Mouse (Mus musculus): ENCODE data around the gene Cers3. TPM values are rescaled to one million over a fixed set of nuclear protein-coding genes. Genes with fewer than 3 reads are reported as not detected.

Gene Cers3
- polyA plus RNA-seq, 1 experiment from 2014 or later = 0.15 TPM

- H3K4me1 ChIP-seq (replicated peaks; ENCODE audit: control insufficient read depth, insufficient read depth, low read length) = no peaks in the 10 kb centered on the region
- DNase-seq (ENCODE audit: low spot score) (no peak), ATAC-seq (ENCODE audit: low FRiP score) (no peak)
- H3K36me3 ChIP-seq (replicated peaks; ENCODE audit: control insufficient read depth, insufficient read depth) = no peaks in the 10 kb centered on the region
- WGBS = 72% methylated on average over 9 of the region's 9 CpGs
- no peaks in the 10 kb centered on the region for H3K27me3 ChIP-seq (ENCODE audit: control insufficient read depth, insufficient read depth, low read length)
- H3K4me3 ChIP-seq (replicated peaks; ENCODE audit: low read length) = no peak overlapping the region
- no peak overlapping the region for H3K27ac ChIP-seq
- H3K4me2 ChIP-seq (replicated peaks) = no peak overlapping the region
- H3K9ac ChIP-seq = no peak overlapping the region
- H3K9me3 ChIP-seq (ENCODE audit: control insufficient read depth, low read length) = no peaks in the 10 kb centered on the region
These were observed 69.4 kb downstream of the Cers3 start for GRCm38 (mm10) chr7:66812737-66813136.

GRCm38 (mm10) chr7:66813172-66813571 lies 69.9 kb downstream of the Cers3 start:
- DNase-seq (ENCODE audit: low spot score) = no peak
- no peak overlapping the region for H3K4me3 ChIP-seq (replicated peaks; ENCODE audit: low read length)
- no peak overlapping the region for H3K9ac ChIP-seq
- H3K27ac ChIP-seq = no peak overlapping the region
- no peak overlapping the region for H3K4me2 ChIP-seq (replicated peaks)
- no peak for ATAC-seq (ENCODE audit: low FRiP score)
- H3K4me1 ChIP-seq (replicated peaks; ENCODE audit: control insufficient read depth, insufficient read depth, low read length) = no peaks in the 10 kb centered on the region
- no peaks in the 10 kb centered on the region for H3K9me3 ChIP-seq (ENCODE audit: control insufficient read depth, low read length)
- no peaks in the 10 kb centered on the region for H3K27me3 ChIP-seq (ENCODE audit: control insufficient read depth, insufficient read depth, low read length)
- H3K36me3 ChIP-seq (replicated peaks; ENCODE audit: control insufficient read depth, insufficient read depth) = no peaks in the 10 kb centered on the region
- WGBS = 75% methylated on average over 1 of the region's 1 CpGs

GRCm38 (mm10) chr7:66815526-66815925 lies 72.2 kb downstream of the Cers3 start:
- no peaks in the 10 kb centered on the region for H3K27me3 ChIP-seq (ENCODE audit: control insufficient read depth, insufficient read depth, low read length)
- WGBS = 85% methylated on average over 6 of the region's 6 CpGs
- ATAC-seq (ENCODE audit: low FRiP score) (no peak), DNase-seq (ENCODE audit: low spot score) (no peak)
- H3K4me1 ChIP-seq (replicated peaks; ENCODE audit: control insufficient read depth, insufficient read depth, low read length) = no peaks in the 10 kb centered on the region
- H3K4me2 ChIP-seq (replicated peaks) = no peak overlapping the region
- H3K9me3 ChIP-seq (ENCODE audit: control insufficient read depth, low read length) = no peaks in the 10 kb centered on the region
- H3K9ac ChIP-seq = no peak overlapping the region
- no peak overlapping the region for H3K27ac ChIP-seq
- H3K36me3 ChIP-seq (replicated peaks; ENCODE audit: control insufficient read depth, insufficient read depth) = no peaks in the 10 kb centered on the region
- H3K4me3 ChIP-seq (replicated peaks; ENCODE audit: low read length) = no peak overlapping the region

- Histone ChIP-seq H3K4me1 (replicated peaks; ENCODE audit: control insufficient read depth, insufficient read depth, low read length) (no peaks in the 10 kb centered on the region), H3K27ac (no peak overlapping the region), H3K4me2 (replicated peaks) (no peak overlapping the region), H3K9ac (no peak overlapping the region), H3K9me3 (ENCODE audit: control insufficient read depth, low read length) (no peaks in the 10 kb centered on the region), H3K27me3 (ENCODE audit: control insufficient read depth, insufficient read depth, low read length) (no peaks in the 10 kb centered on the region), H3K4me3 (replicated peaks; ENCODE audit: low read length) (no peak overlapping the region), H3K36me3 (replicated peaks; ENCODE audit: control insufficient read depth, insufficient read depth) (no peaks in the 10 kb centered on the region)
- ATAC-seq (ENCODE audit: low FRiP score) (no peak), DNase-seq (ENCODE audit: low spot score) (peak; percentile 52)
- 27% methylated on average over 6 of the region's 6 CpGs for WGBS
These were observed 76.7 kb downstream of the Cers3 start for GRCm38 (mm10) chr7:66820034-66820433.

GRCm38 (mm10) chr7:66830803-66831202 lies 87.5 kb downstream of the Cers3 start:
- H3K4me1 ChIP-seq (replicated peaks; ENCODE audit: control insufficient read depth, insufficient read depth, low read length) = no peaks in the 10 kb centered on the region
- no peak overlapping the region for H3K9ac ChIP-seq
- no peak overlapping the region for H3K4me2 ChIP-seq (replicated peaks)
- WGBS = 78% methylated on average over 5 of the region's 5 CpGs
- ATAC-seq (ENCODE audit: low FRiP score) = no peak
- H3K36me3 ChIP-seq (replicated peaks; ENCODE audit: control insufficient read depth, insufficient read depth) = no peaks in the 10 kb centered on the region
- no peak overlapping the region for H3K27ac ChIP-seq
- no peaks in the 10 kb centered on the region for H3K9me3 ChIP-seq (ENCODE audit: control insufficient read depth, low read length)
- H3K4me3 ChIP-seq (replicated peaks; ENCODE audit: low read length) = no peak overlapping the region
- H3K27me3 ChIP-seq (ENCODE audit: control insufficient read depth, insufficient read depth, low read length) = no peaks in the 10 kb centered on the region
- no peak for DNase-seq (ENCODE audit: low spot score)

- Histone ChIP-seq H3K4me3 (replicated peaks; ENCODE audit: low read length) (no peak overlapping the region), H3K36me3 (replicated peaks; ENCODE audit: control insufficient read depth, insufficient read depth) (no peaks in the 10 kb centered on the region), H3K9ac (no peak overlapping the region), H3K4me1 (replicated peaks; ENCODE audit: control insufficient read depth, insufficient read depth, low read length) (no peaks in the 10 kb centered on the region), H3K4me2 (replicated peaks) (no peak overlapping the region), H3K9me3 (ENCODE audit: control insufficient read depth, low read length) (no peaks in the 10 kb centered on the region), H3K27me3 (ENCODE audit: control insufficient read depth, insufficient read depth, low read length) (no peaks in the 10 kb centered on the region), H3K27ac (no peak overlapping the region)
- no peak for DNase-seq (ENCODE audit: low spot score)
- no peak for ATAC-seq (ENCODE audit: low FRiP score)
- WGBS = 59% methylated on average over 5 of the region's 5 CpGs
These were observed 88.0 kb downstream of the Cers3 start for GRCm38 (mm10) chr7:66831295-66831694.

GRCm38 (mm10) chr7:66839463-66840007 lies 96.2 kb downstream of the Cers3 start, which contains the start of gene Adamts17:
Gene Adamts17 (plus strand): TSS chr7:66839735.
- Histone ChIP-seq H3K4me2 (replicated peaks) (peak within 1 kb of the TSS; percentile 97), H3K36me3 (replicated peaks; ENCODE audit: control insufficient read depth, insufficient read depth) (no peaks in the 10 kb centered on the region), H3K9me3 (ENCODE audit: control insufficient read depth, low read length) (no peaks in the 10 kb centered on the region), H3K27me3 (ENCODE audit: control insufficient read depth, insufficient read depth, low read length) (0 out of 2 replicates have a peak, but pooled peaks cover 5% of the 10 kb centered on the region), H3K4me1 (replicated peaks; ENCODE audit: control insufficient read depth, insufficient read depth, low read length) (peaks cover 8% of the 10 kb centered on the region; the same call in 1 of the 2 replicates), H3K9ac (peak within 1 kb of the TSS; percentile 74), H3K27ac (peak within 1 kb of the TSS; percentile 68), H3K4me3 (replicated peaks; ENCODE audit: low read length) (peak within 1 kb of the TSS; percentile 54)
- DNase-seq (ENCODE audit: low spot score) = peak; percentile 93
- WGBS = under 1% methylated on average over 30 of the region's 30 CpGs
- peak; percentile 98 for ATAC-seq (ENCODE audit: low FRiP score)

GRCm38 (mm10) chr7:66840008-66840719 lies 96.9 kb downstream of the Cers3 start:
- Histone ChIP-seq H3K9ac (peak overlapping the region; percentile 74), H3K4me1 (replicated peaks; ENCODE audit: control insufficient read depth, insufficient read depth, low read length) (peaks cover 8% of the 10 kb centered on the region; the same call in 1 of the 2 replicates), H3K9me3 (ENCODE audit: control insufficient read depth, low read length) (no peaks in the 10 kb centered on the region), H3K27ac (peak overlapping the region; percentile 68), H3K4me2 (replicated peaks) (peak overlapping the region; percentile 97), H3K4me3 (replicated peaks; ENCODE audit: low read length) (peak overlapping the region; percentile 54), H3K27me3 (ENCODE audit: control insufficient read depth, insufficient read depth, low read length) (0 out of 2 replicates have a peak, but pooled peaks cover 5% of the 10 kb centered on the region), H3K36me3 (replicated peaks; ENCODE audit: control insufficient read depth, insufficient read depth) (no peaks in the 10 kb centered on the region)
- under 1% methylated on average over 73 of the region's 76 CpGs for WGBS
- ATAC-seq (ENCODE audit: low FRiP score) (peak; percentile 37), DNase-seq (ENCODE audit: low spot score) (peak; percentile 50)

GRCm38 (mm10) chr7:66841165-66841564 lies 97.9 kb downstream of the Cers3 start:
- WGBS = 75% methylated on average over 7 of the region's 7 CpGs
- H3K27ac ChIP-seq = no peak overlapping the region
- ATAC-seq (ENCODE audit: low FRiP score) (no peak), DNase-seq (ENCODE audit: low spot score) (no peak)
- H3K4me2 ChIP-seq (replicated peaks) = peak overlapping the region; percentile 97
- H3K9me3 ChIP-seq (ENCODE audit: control insufficient read depth, low read length) = no peaks in the 10 kb centered on the region
- H3K36me3 ChIP-seq (replicated peaks; ENCODE audit: control insufficient read depth, insufficient read depth) = no peaks in the 10 kb centered on the region
- 0 out of 2 replicates have a peak, but pooled peaks cover 5% of the 10 kb centered on the region for H3K27me3 ChIP-seq (ENCODE audit: control insufficient read depth, insufficient read depth, low read length)
- H3K4me1 ChIP-seq (replicated peaks; ENCODE audit: control insufficient read depth, insufficient read depth, low read length) = peaks cover 8% of the 10 kb centered on the region; the same call in 1 of the 2 replicates
- no peak overlapping the region for H3K9ac ChIP-seq
- no peak overlapping the region; the same call in 1 of the 2 replicates for H3K4me3 ChIP-seq (replicated peaks; ENCODE audit: low read length)

All from hindbrain, embryonic 14.5 days (tissue).